Mouse (Mus musculus) ES-Bruce4 (cell line): Measurements from ENCODE around the gene Prss54.

Experiments used
- CTCF ChIP-seq: IDR thresholded peaks from one replicate; pipeline ENCODE4 v1.8.1; 2011; ENCODE audit warnings: low read depth, low read length
- EP300 ChIP-seq: IDR thresholded peaks from 2 replicates; pipeline ENCODE4 v1.6.1; 2011; ENCODE audit warnings: low read depth, low read length; ENCODE audit not compliant: insufficient read depth

- no peak for TF ChIP-seq EP300
- TF ChIP-seq CTCF: no peak
Observed at GRCm38 (mm10) chr8:95610749-95611148, 34.6 kb upstream of the Prss54 start.
